Mouse (Mus musculus): ENCODE results near the gene Gnaz. TPM values are rescaled to one million over a fixed set of nuclear protein-coding genes. Genes with fewer than 3 reads are reported as not detected.

The Gnaz gene
- 2.8 and 3.2 TPM in 2 replicates for polyA plus RNA-seq (2012; rRNA removed)

GRCm38 (mm10) chr10:74966850-74967451 is at the start of gene Gnaz:
Gene Gnaz, plus strand, starts transcription at chr10:74967177.

GRCm38 (mm10) chr10:75032395-75032794 is 65.4 kb downstream of the Gnaz start, which contains the start of gene Rsph14:
Gene Rsph14, minus strand, starts transcription at chr10:75032586.

GRCm38 (mm10) chr10:75036883-75037379 is 70.0 kb downstream of the Gnaz start, which contains the start of gene Rab36:
Gene Rab36, plus strand, starts transcription at chr10:75037058.

DNA sequence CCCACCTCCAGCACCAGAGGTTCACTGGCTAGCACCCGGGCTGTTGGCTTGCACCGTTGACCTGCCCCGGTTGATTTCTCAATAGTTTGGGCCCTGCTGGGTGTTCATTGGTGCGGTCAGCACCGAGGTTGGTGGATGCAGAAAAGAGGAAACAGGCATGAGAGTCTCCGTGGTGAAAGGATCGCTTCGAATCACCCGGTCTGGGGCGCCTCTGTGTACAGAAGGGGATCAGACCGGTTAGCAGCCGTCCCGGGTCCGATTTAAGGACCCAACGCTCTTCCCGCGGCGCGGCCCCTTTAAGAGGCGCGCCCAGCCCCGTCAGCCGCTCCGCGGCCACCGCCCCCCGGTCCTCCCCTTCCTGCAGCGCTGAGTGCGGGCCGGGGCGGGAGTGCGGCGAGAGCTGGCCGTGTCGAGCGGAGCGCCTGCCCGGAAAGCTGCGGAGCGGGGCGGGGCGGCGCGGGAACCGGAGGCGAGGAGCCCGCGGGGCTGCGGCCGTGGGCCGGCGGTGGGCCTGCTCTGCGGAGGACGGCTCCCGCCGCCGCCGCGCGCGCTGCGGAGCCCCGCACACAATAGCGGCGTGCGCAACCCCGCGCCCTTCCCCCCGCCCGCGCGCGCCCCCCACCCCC is 93.4 kb downstream of the Gnaz start, which contains the start of gene Bcr:
Bcr (plus strand) TSS at position 376 of the 626 bp plus-strand sequence.

Other genes starting within 250 kb of the Gnaz start
- 0.30 TPM in 1 of 2 replicates, not detected in the other for gene Rsph14, start 65.4 kb downstream of the Gnaz start, polyA plus RNA-seq (2012; rRNA removed)
- 2.7 and 3.1 TPM in 2 replicates for gene Rab36, start 69.9 kb downstream of the Gnaz start, polyA plus RNA-seq (2012; rRNA removed)
- 8.1 and 9.7 TPM in 2 replicates for gene Bcr, start 93.4 kb downstream of the Gnaz start, polyA plus RNA-seq (2012; rRNA removed)
- 6.7 and 9.5 TPM in 2 replicates for gene Specc1l, start 244.9 kb downstream of the Gnaz start, polyA plus RNA-seq (2012; rRNA removed)